Mouse (Mus musculus) lung, postnatal 0 days (tissue): ENCODE data around the gene C1rl.

Source experiments
- CTCF ChIP-seq: IDR thresholded peaks from 2 replicates; pipeline ENCODE4 v1.5.1; 2016; ENCODE audit warnings: antibody characterized with exemption, mild to moderate bottlenecking
- EP300 ChIP-seq: IDR thresholded peaks from 2 replicates; pipeline ENCODE4 v1.6.1; 2016; ENCODE audit warnings: antibody characterized with exemption, mild to moderate bottlenecking, control low read depth

DNA sequence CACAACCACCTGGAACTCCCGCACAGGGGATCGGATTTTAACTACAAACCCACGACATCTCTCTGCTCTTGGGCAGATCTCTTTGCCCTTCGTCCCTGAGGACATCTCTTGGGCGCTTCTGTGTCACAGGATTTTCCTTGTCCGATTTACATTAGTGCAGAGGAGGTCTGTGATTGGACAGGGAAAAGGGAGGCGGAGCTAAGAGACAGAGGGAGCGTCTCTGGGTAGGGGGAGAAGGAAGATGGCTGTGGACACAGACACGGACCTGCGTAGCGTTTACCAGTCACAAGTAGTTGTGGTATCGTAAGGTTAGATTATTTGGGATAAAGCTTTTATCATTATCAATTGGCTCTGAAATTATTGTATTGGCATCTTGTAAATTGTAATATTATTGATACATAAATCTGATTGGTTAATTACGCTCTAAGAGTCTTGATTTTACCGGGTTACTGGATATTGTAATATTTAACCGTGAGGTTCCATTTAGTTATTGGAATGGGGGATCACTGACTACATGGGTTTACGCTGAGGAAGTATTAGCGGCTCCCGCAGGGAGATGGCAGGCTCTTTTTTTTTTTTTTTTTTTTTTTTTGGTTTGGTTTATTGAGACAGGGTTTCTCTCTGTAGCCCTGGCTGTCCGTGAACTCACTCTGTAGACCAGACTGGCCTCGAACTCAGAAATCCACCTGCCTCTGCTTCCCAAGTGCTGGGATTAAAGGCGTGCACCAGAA is 7.3 kb upstream of the C1rl start:
- TF ChIP-seq CTCF: no peak
- no peak for TF ChIP-seq EP300
